Mouse (Mus musculus) embryonic facial prominence, embryonic 13.5 days (tissue): ENCODE results near the gene Ccdc182. TPM values are rescaled to one million over a fixed set of nuclear protein-coding genes. Genes with fewer than 3 reads are reported as not detected.

Experiments
- ATAC-seq: fragments of 200-750 bp; cut with Nextera tagmentation; 2 replicates; pipeline ENCODE4 v1.8.0; 2017; ENCODE audit warnings: low read depth; ENCODE audit not compliant: insufficient number of reproducible peaks, insufficient read depth, low FRiP score, low TSS enrichment
- H3K27ac ChIP-seq: fragments of 300-500 bp; sonication (generic); 2 replicates; pipeline ENCODE4 v1.5.1; 2015; ENCODE audit warnings: moderate library complexity, mild to moderate bottlenecking, inconsistent platforms
- H3K27me3 ChIP-seq: fragments of 300-500 bp; sonication (generic); 2 replicates; pipeline ENCODE4 v1.6.1; 2015; ENCODE audit warnings: mild to moderate bottlenecking, inconsistent platforms
- H3K36me3 ChIP-seq: fragments of 300-500 bp; sonication (generic); 2 replicates; pipeline ENCODE4 v1.6.1; 2015; ENCODE audit warnings: mild to moderate bottlenecking, inconsistent platforms
- H3K4me1 ChIP-seq: fragments of 300-500 bp; sonication (generic); 2 replicates; pipeline ENCODE4 v1.6.1; 2015; ENCODE audit warnings: inconsistent platforms
- H3K4me2 ChIP-seq: fragments of 300-500 bp; sonication (generic); 2 replicates; pipeline ENCODE4 v1.6.1; 2015; ENCODE audit warnings: moderate library complexity, mild to moderate bottlenecking, inconsistent platforms
- H3K4me3 ChIP-seq: fragments of 300-500 bp; sonication (generic); 2 replicates; pipeline ENCODE4 v1.5.1; 2015; ENCODE audit warnings: mild to moderate bottlenecking, inconsistent platforms
- H3K9ac ChIP-seq: fragments of 300-500 bp; sonication (generic); 2 replicates; pipeline ENCODE4 v1.6.1; 2015; ENCODE audit warnings: mild to moderate bottlenecking, inconsistent platforms
- H3K9me3 ChIP-seq: fragments of 300-500 bp; sonication (generic); 2 replicates; pipeline ENCODE4 v1.6.1; 2016; ENCODE audit warnings: inconsistent platforms
- WGBS: fragments of 180-500 bp; shearing (Covaris S2); methylation state at CpG from one replicate; pipeline ENCODE4 v1.1.7; 2015; ENCODE audit warnings: mixed read lengths; 5-methylcytosine and 5-hydroxymethylcytosine counted together
- polyA plus RNA-seq: library from polyadenylated mRNA; unstranded; fragments of >200 nt; fragmentation: Nextera tagmentation; extraction: Ambion mirVana; gene quantifications from 2 replicates; pipeline ENCODE4 v1.2.1, GENCODE M21; 2015

Gene Ccdc182
- polyA plus RNA-seq, 1 experiment from 2014 or later = 0.39 TPM

DNA sequence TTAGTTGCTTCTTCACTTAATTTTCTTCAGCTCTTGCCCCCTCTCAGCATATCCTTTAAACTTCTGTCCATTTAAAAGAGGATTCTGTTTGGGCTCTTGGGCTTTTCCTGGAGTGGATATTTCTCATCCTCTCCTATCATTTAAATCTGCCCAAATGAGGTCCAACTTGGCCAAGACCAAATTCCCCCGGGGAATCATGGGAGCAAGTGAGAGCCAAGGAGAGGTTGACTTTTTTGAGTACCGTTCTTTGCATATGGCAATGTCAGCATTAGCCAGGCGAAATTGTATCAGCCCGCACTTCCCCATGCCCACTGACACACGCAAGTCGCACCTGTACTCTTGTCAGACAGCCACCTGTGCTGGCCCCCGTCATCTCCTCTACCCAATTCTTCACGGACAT lies 37.9 kb downstream of the Ccdc182 start:
- no peak overlapping the region for H3K9ac ChIP-seq
- no peak overlapping the region for H3K4me2 ChIP-seq
- no peak overlapping the region for H3K27ac ChIP-seq
- H3K27me3 ChIP-seq = peaks cover 5% of the 10 kb centered on the region
- no peak overlapping the region for H3K4me3 ChIP-seq
- H3K9me3 ChIP-seq = no peaks in the 10 kb centered on the region
- WGBS = 89% methylated on average over 8 of the region's 8 CpGs
- H3K36me3 ChIP-seq = no peaks in the 10 kb centered on the region
- peaks cover 30% of the 10 kb centered on the region for H3K4me1 ChIP-seq
- no peak for ATAC-seq

GRCm38 (mm10) chr11:88332309-88332934 lies 38.6 kb downstream of the Ccdc182 start:
- Histone ChIP-seq H3K9ac (no peak overlapping the region), H3K4me3 (no peak overlapping the region), H3K27ac (no peak overlapping the region), H3K36me3 (no peaks in the 10 kb centered on the region), H3K4me2 (no peak overlapping the region), H3K4me1 (peaks cover 24% of the 10 kb centered on the region), H3K27me3 (no peaks in the 10 kb centered on the region), H3K9me3 (no peaks in the 10 kb centered on the region)
- 89% methylated on average over 8 of the region's 8 CpGs for WGBS
- ATAC-seq = no peak

- H3K4me3 ChIP-seq = no peak overlapping the region
- ATAC-seq = no peak
- no peak overlapping the region for H3K9ac ChIP-seq
- peaks cover 11% of the 10 kb centered on the region for H3K4me1 ChIP-seq
- 58% methylated on average over 5 of the region's 5 CpGs for WGBS
- no peaks in the 10 kb centered on the region for H3K9me3 ChIP-seq
- H3K27me3 ChIP-seq = no peaks in the 10 kb centered on the region
- H3K27ac ChIP-seq = no peak overlapping the region
- no peak overlapping the region for H3K4me2 ChIP-seq
- H3K36me3 ChIP-seq = peaks cover 16% of the 10 kb centered on the region
Observed at GRCm38 (mm10) chr11:88334893-88335292, 41.0 kb downstream of the Ccdc182 start.

GRCm38 (mm10) chr11:88337926-88338325 lies 44.1 kb downstream of the Ccdc182 start:
- WGBS = 94% methylated on average over 3 of the region's 3 CpGs
- Histone ChIP-seq H3K36me3 (peaks cover 19% of the 10 kb centered on the region), H3K4me3 (no peak overlapping the region), H3K27ac (no peak overlapping the region), H3K9ac (no peak overlapping the region), H3K4me1 (no peaks in the 10 kb centered on the region), H3K27me3 (no peaks in the 10 kb centered on the region), H3K9me3 (no peaks in the 10 kb centered on the region), H3K4me2 (no peak overlapping the region)
- no peak for ATAC-seq

Other genes starting within 250 kb of the Ccdc182 start
- gene Srsf1, start 246.7 kb upstream of the Ccdc182 start, polyA plus RNA-seq = 374 and 398 TPM in 2 replicates
- gene Vezf1, start 225.8 kb upstream of the Ccdc182 start, polyA plus RNA-seq = 43.1 and 47.0 TPM in 2 replicates
- 34.9 and 40.3 TPM in 2 replicates for gene Cuedc1, start 196.0 kb upstream of the Ccdc182 start, polyA plus RNA-seq
- gene Mrps23, start 89.7 kb upstream of the Ccdc182 start, polyA plus RNA-seq = 64.1 and 69.4 TPM in 2 replicates